Mouse (Mus musculus) liver, embryonic 14.5 days (tissue): ENCODE results near the gene Agr3. TPM values are rescaled to one million over a fixed set of nuclear protein-coding genes. Genes with fewer than 3 reads are reported as not detected.
A peak's percentile ranks its signal among the peaks of the same experiment; 100 is the strongest.

Source experiments
- ATAC-seq: fragments of 200-750 bp; cut with Nextera tagmentation; 2 replicates; pipeline ENCODE4 v1.8.0; 2017; ENCODE audit warnings: moderate number of reproducible peaks, mild to moderate bottlenecking, moderate library complexity; ENCODE audit not compliant: insufficient read depth
- DNase-seq, 3 experiments: peaks; one replicate each; pipeline ENCODE4 v3.0.0-alpha.2; 2012 to 2013; ENCODE audit warnings: low read depth in 3 of 3, low spot score in 3 of 3
- H3K27ac ChIP-seq: fragments of 300-500 bp; sonication (generic); 2 replicates; pipeline ENCODE4 v1.5.1; 2014; ENCODE audit warnings: moderate library complexity, mild to moderate bottlenecking, control low read depth, inconsistent platforms
- H3K27me3 ChIP-seq: fragments of 300-500 bp; sonication (generic); 2 replicates; pipeline ENCODE4 v1.6.1; 2014; ENCODE audit warnings: mild to moderate bottlenecking, low read length, moderate library complexity; ENCODE audit not compliant: control insufficient read depth, insufficient read depth
- H3K36me3 ChIP-seq: fragments of 300-500 bp; sonication (generic); replicated peaks from 2 replicates; pipeline ENCODE4 v1.6.1; 2014; ENCODE audit warnings: low read depth; ENCODE audit not compliant: control insufficient read depth, insufficient read depth
- H3K4me1 ChIP-seq, 2 experiments: fragments of 200-500 bp in 1 of 2; fragments of 300-500 bp in 1 of 2; sonication (generic) in 1 of 2; replicated peaks; 2 replicates each; pipeline ENCODE4 v1.6.1; 2012 to 2014; ENCODE audit warnings: antibody characterized with exemption in 1 of 2, inconsistent platforms in 1 of 2, low read length in 1 of 2; ENCODE audit not compliant: control insufficient read depth in 2 of 2, insufficient read depth in 2 of 2
- H3K4me2 ChIP-seq: fragments of 300-500 bp; sonication (generic); 2 replicates; pipeline ENCODE4 v1.6.1; 2014; ENCODE audit warnings: low read depth, mild to moderate bottlenecking, control low read depth, moderate library complexity
- H3K4me3 ChIP-seq, 2 experiments: fragments of 200-500 bp in 1 of 2; fragments of 300-500 bp in 1 of 2; sonication (generic) in 1 of 2; 2 replicates each; pipeline ENCODE4 v1.5.1; 2012 to 2014; ENCODE audit warnings: low read depth in 2 of 2, low read length in 2 of 2, mild to moderate bottlenecking in 2 of 2, control low read depth in 1 of 2, inconsistent platforms in 1 of 2, moderate library complexity in 1 of 2; ENCODE audit not compliant: insufficient read depth in 1 of 2
- H3K9ac ChIP-seq: fragments of 300-500 bp; sonication (generic); replicated peaks from 2 replicates; pipeline ENCODE4 v1.6.1; 2014; ENCODE audit warnings: mild to moderate bottlenecking, control low read depth, moderate library complexity
- H3K9me3 ChIP-seq: fragments of 300-500 bp; sonication (generic); 2 replicates; pipeline ENCODE4 v1.6.1; 2016; ENCODE audit warnings: low read length, mixed read lengths; ENCODE audit not compliant: control insufficient read depth
- CTCF ChIP-seq: IDR thresholded peaks from 2 replicates; pipeline ENCODE4 v1.5.1; 2016; ENCODE audit warnings: antibody characterized with exemption, low read depth, control low read depth
- EP300 ChIP-seq: IDR thresholded peaks from 2 replicates; pipeline ENCODE4 v1.6.1; 2016; ENCODE audit warnings: antibody characterized with exemption, low read depth
- WGBS: fragments of 180-500 bp; shearing (Covaris S2); extraction: QIAGEN DNeasy Blood & Tissue Kit; methylation state at CpG from one replicate; pipeline ENCODE4 v1.1.7; 2014; ENCODE audit not compliant: insufficient replicate concordance; 5-methylcytosine and 5-hydroxymethylcytosine counted together
- polyA plus RNA-seq, 2 experiments: library from polyadenylated mRNA; depleted of rRNA in 1 of 2; stranded (reverse) in 1 of 2; unstranded in 1 of 2; fragments of >200 nt; fragmentation: Nextera tagmentation in 1 of 2; extraction: Ambion mirVana in 1 of 2; gene quantifications; 2 replicates each; pipeline versions ENCODE4 v1.2.1 to v1.2.3; 2012 to 2014

The Agr3 gene
- polyA plus RNA-seq, 2 experiments: not detected

DNA sequence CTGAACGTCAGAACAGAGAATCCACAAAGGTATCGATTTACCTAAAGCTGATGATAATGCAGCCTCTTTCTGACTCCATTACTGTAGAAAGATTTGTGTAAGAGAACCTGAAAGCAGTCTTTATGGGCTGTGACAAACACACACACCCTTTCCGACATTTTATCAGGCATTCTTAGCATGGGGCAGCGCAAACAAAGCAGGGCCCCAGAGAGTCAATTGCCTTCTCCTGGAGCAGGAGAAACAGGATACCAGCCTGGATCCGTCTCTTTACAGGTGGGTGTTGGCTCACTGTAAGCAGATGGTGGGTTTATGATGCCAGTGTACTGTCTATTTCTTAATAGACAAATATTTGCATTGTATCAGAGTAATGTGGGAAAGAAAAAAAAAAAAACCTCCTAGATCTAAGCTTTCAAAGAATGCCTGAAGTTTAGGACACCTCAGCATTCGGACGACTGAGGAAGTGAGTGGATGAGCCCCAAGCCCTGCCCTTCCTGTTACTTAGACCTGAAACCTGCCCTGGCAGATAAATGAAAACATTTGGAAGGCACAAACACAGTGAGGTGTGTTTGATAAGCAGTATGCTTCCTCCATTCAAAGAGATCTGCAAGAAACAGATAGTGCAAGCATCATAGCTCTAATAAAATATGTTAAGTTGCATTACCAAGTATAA lies 40.8 kb downstream of the Agr3 start:
- Histone ChIP-seq H3K27ac (no peak overlapping the region), H3K9me3 (no peaks in the 10 kb centered on the region), H3K4me3 (no peak overlapping the region), H3K36me3 (no peaks in the 10 kb centered on the region), H3K4me1 (peaks cover 0 to 7% of the 10 kb centered on the region in 2 experiments; a peak in 1 of 4 replicates), H3K9ac (no peak overlapping the region), H3K27me3 (no peaks in the 10 kb centered on the region), H3K4me2 (peak overlapping the region; percentile 21)
- peak; percentile 76 for ATAC-seq
- DNase-seq: peak; percentile 17 to 23 (median 22)
- whole genome bisulfite sequencing: 29% methylated on average over 7 of the region's 7 CpGs
- TF ChIP-seq CTCF: no peak
- peak; percentile 58 for TF ChIP-seq EP300

- no peak for ATAC-seq
- no peak overlapping the region for H3K27ac ChIP-seq
- H3K4me2 ChIP-seq: no peak overlapping the region
- DNase-seq: no peak
- no peaks in the 10 kb centered on the region for H3K9me3 ChIP-seq
- H3K9ac ChIP-seq: no peak overlapping the region
- 45% methylated on average over 7 of the region's 7 CpGs for WGBS
- H3K4me3 ChIP-seq: no peak overlapping the region
- no peak for TF ChIP-seq EP300
- TF ChIP-seq CTCF: no peak
- no peaks in the 10 kb centered on the region for H3K27me3 ChIP-seq
- no peaks in the 10 kb centered on the region for H3K36me3 ChIP-seq
- peaks cover 0 to 7% of the 10 kb centered on the region in 2 experiments; a peak in 1 of 4 replicates for H3K4me1 ChIP-seq
Observed at GRCm38 (mm10) chr12:35966768-35967141, 41.3 kb downstream of the Agr3 start.

DNA sequence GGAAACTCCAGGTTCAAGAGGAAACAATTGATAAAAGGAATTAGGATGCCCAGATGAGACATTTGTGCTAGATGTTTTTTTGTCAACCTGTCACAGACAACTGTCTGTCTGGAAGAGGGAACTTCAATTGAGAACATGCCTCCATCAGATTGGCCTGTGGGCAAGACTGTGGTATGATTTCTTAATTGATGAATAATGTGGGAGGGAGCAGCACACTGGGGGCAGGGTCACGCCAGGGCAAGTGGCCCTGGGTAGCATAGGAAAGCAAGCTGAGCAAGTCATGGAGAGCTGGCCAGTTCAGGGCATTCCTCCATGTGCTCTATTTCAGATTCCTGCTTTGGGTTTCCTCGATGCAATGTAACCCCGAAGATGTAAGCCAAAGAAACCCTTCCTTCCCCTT lies 50.5 kb downstream of the Agr3 start:
- H3K4me2 ChIP-seq: no peak overlapping the region
- H3K9ac ChIP-seq: no peak overlapping the region
- no peak for TF ChIP-seq EP300
- no peak for TF ChIP-seq CTCF
- H3K9me3 ChIP-seq: no peaks in the 10 kb centered on the region
- H3K27ac ChIP-seq: no peak overlapping the region
- 24% methylated on average over 3 of the region's 3 CpGs for WGBS
- DNase-seq: no peak
- no peak overlapping the region for H3K4me3 ChIP-seq
- H3K27me3 ChIP-seq: no peaks in the 10 kb centered on the region
- no peaks in the 10 kb centered on the region for H3K4me1 ChIP-seq
- no peak for ATAC-seq
- no peaks in the 10 kb centered on the region for H3K36me3 ChIP-seq

DNA sequence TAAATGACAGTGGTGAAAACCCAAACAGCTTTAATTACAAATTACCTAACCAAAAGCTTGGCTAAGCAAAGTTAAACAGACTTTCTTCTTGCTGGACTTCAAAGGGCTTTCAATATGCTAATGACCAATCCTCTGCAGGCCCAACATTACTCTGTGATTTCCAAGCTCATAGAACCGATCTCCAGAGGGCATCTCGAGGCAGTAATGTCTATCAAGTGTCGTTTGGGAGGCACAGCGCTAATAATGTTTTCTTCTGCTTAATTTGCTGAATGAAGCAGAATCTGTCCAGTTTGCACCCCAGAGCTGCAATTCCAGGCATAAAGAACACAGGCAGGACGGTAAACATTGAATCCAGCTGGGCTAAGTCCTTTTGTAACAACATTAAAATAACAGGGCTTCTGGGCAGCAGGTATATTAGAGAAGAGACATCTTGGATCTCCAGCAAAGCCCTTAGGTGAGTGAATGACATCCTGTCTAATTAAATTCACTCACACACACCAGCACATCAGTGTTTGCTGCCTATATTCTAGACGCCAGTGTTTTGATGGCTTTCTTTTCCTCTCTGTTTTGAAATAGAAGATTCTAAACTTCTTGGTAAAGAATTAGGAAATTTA lies 52.3 kb downstream of the Agr3 start:
- 50% methylated on average over 6 of the region's 6 CpGs for WGBS
- TF ChIP-seq CTCF (no peak), EP300 (no peak)
- H3K27ac ChIP-seq: no peak overlapping the region
- DNase-seq: no peak
- peaks cover 0 to 2% of the 10 kb centered on the region in 2 experiments; a peak in 1 of 4 replicates for H3K4me1 ChIP-seq
- ATAC-seq: no peak
- H3K4me3 ChIP-seq: no peak overlapping the region
- H3K36me3 ChIP-seq: no peaks in the 10 kb centered on the region
- H3K9me3 ChIP-seq: no peaks in the 10 kb centered on the region
- no peaks in the 10 kb centered on the region for H3K27me3 ChIP-seq
- H3K9ac ChIP-seq: no peak overlapping the region
- H3K4me2 ChIP-seq: no peak overlapping the region

GRCm38 (mm10) chr12:35979625-35980024 lies 54.2 kb downstream of the Agr3 start:
- H3K27ac ChIP-seq: no peak overlapping the region
- DNase-seq (no peak), ATAC-seq (no peak)
- TF ChIP-seq CTCF (no peak), EP300 (no peak)
- 53% methylated on average over 5 of the region's 5 CpGs for WGBS
- no peak overlapping the region for H3K4me2 ChIP-seq
- H3K36me3 ChIP-seq: no peaks in the 10 kb centered on the region
- no peaks in the 10 kb centered on the region for H3K9me3 ChIP-seq
- peaks cover 0 to 2% of the 10 kb centered on the region in 2 experiments; a peak in 1 of 4 replicates for H3K4me1 ChIP-seq
- no peak overlapping the region for H3K9ac ChIP-seq
- H3K4me3 ChIP-seq: no peak overlapping the region
- no peaks in the 10 kb centered on the region for H3K27me3 ChIP-seq
